Mouse (Mus musculus): ENCODE measurements around the gene Fars2. TPM values are rescaled to one million over a fixed set of nuclear protein-coding genes. Genes with fewer than 3 reads are reported as not detected.
"Not testable (repeated sequence)": the region's sequence is repeated elsewhere in the genome, so short reads cannot be mapped to it uniquely, and the experiment has no call there.

Gene Fars2
- total and polyA plus RNA-seq, 2 experiments from 2014 or later = 30.3 to 30.6 TPM

DNA sequence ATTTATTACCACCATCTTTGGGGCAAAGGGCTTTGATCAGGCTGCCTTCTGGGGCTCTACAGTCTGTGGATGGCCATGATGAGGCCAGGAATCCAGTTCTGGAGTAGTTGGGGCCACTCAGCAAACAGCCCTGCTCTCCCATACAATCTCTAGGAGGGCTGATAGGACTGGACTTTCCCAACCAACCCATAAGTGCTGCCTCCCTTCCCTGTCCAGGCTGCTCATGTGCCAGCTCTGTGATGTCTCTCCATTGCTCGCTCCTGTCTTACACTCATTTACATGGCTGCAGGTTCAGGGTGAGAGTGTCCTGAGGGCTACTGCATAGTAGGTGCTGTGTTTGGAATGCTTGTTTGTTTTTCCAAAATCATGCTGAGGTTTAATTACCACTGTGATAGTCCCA is 298.0 kb downstream of the Fars2 start:
- no peaks in the 10 kb centered on the region for H3K9me3 ChIP-seq (ENCODE audit: low read length)
- H3K4me1 ChIP-seq (ENCODE audit: insufficient read depth, low read length) = no peaks in the 10 kb centered on the region
- H3K36me3 ChIP-seq (ENCODE audit: insufficient read depth, low read length) = no peaks in the 10 kb centered on the region
- no peak overlapping the region for H3K4me2 ChIP-seq (ENCODE audit: low read depth, low read length, poor library complexity, severe bottlenecking)
- TF ChIP-seq CTCF (IDR thresholded peaks at IDR 0.05) = no peak
- no peak overlapping the region for H3K4me3 ChIP-seq (ENCODE audit: low read depth, low read length)
- no peak overlapping the region for H3K27ac ChIP-seq (ENCODE audit: low read depth, low read length)
- no peak overlapping the region for H3K9ac ChIP-seq (replicated peaks; ENCODE audit: low read length, poor library complexity, severe bottlenecking)
- no peak for DNase-seq (ENCODE audit: low spot score)
- no peaks in the 10 kb centered on the region for H3K27me3 ChIP-seq (ENCODE audit: insufficient read depth, low read length)
- WGBS = 86% methylated on average over 1 of the region's 1 CpGs
- ATAC-seq (ENCODE audit: low FRiP score) = no peak

- 70% methylated on average over 4 of the region's 4 CpGs for WGBS
These were observed 299.3 kb downstream of the Fars2 start for GRCm38 (mm10) chr13:36416546-36416945.

GRCm38 (mm10) chr13:36419357-36419756 is 302.1 kb downstream of the Fars2 start:
- Histone ChIP-seq H3K36me3 (ENCODE audit: insufficient read depth, low read length) (no peaks in the 10 kb centered on the region), H3K27ac (ENCODE audit: low read depth, low read length) (no peak overlapping the region), H3K27me3 (ENCODE audit: insufficient read depth, low read length) (no peaks in the 10 kb centered on the region), H3K9ac (replicated peaks; ENCODE audit: low read length, poor library complexity, severe bottlenecking) (no peak overlapping the region), H3K4me2 (ENCODE audit: low read depth, low read length, poor library complexity, severe bottlenecking) (no peak overlapping the region), H3K4me1 (ENCODE audit: insufficient read depth, low read length) (no peaks in the 10 kb centered on the region), H3K9me3 (ENCODE audit: low read length) (no peaks in the 10 kb centered on the region), H3K4me3 (ENCODE audit: low read depth, low read length) (no peak overlapping the region)
- ATAC-seq (ENCODE audit: low FRiP score) = no peak
- peak; percentile 20; the same call in 1 of the 2 replicates for TF ChIP-seq CTCF (IDR thresholded peaks at IDR 0.05)
- DNase-seq (ENCODE audit: low spot score) = no peak

More at GRCm38 (mm10) chr13:36416546-36416945, 299.3 kb downstream of the Fars2 start:
- DNase-seq (ENCODE audit: low spot score) = no peak
- no peaks in the 10 kb centered on the region for H3K36me3 ChIP-seq (ENCODE audit: insufficient read depth, low read length)
- no peak overlapping the region for H3K4me3 ChIP-seq (ENCODE audit: low read depth, low read length)
- TF ChIP-seq CTCF (IDR thresholded peaks at IDR 0.05) = no peak
- no peak for ATAC-seq (ENCODE audit: low FRiP score)
- H3K27me3 ChIP-seq (ENCODE audit: insufficient read depth, low read length) = no peaks in the 10 kb centered on the region
- H3K27ac ChIP-seq (ENCODE audit: low read depth, low read length) = no peak overlapping the region
- no peak overlapping the region for H3K9ac ChIP-seq (replicated peaks; ENCODE audit: low read length, poor library complexity, severe bottlenecking)
- H3K4me2 ChIP-seq (ENCODE audit: low read depth, low read length, poor library complexity, severe bottlenecking) = no peak overlapping the region
- H3K9me3 ChIP-seq (ENCODE audit: low read length) = no peaks in the 10 kb centered on the region
- H3K4me1 ChIP-seq (ENCODE audit: insufficient read depth, low read length) = no peaks in the 10 kb centered on the region

- Histone ChIP-seq H3K27ac (ENCODE audit: low read depth, low read length) (no peak overlapping the region), H3K36me3 (ENCODE audit: insufficient read depth, low read length) (no peaks in the 10 kb centered on the region), H3K9me3 (ENCODE audit: low read length) (no peaks in the 10 kb centered on the region), H3K4me1 (ENCODE audit: insufficient read depth, low read length) (no peaks in the 10 kb centered on the region), H3K4me2 (ENCODE audit: low read depth, low read length, poor library complexity, severe bottlenecking) (no peak overlapping the region), H3K27me3 (ENCODE audit: insufficient read depth, low read length) (no peaks in the 10 kb centered on the region), H3K9ac (replicated peaks; ENCODE audit: low read length, poor library complexity, severe bottlenecking) (no peak overlapping the region), H3K4me3 (ENCODE audit: low read depth, low read length) (no peak overlapping the region)
- no peak for DNase-seq (ENCODE audit: low spot score)
- 70% methylated on average over 3 of the region's 3 CpGs for WGBS
- ATAC-seq (ENCODE audit: low FRiP score) = no peak
- no peak for TF ChIP-seq CTCF (IDR thresholded peaks at IDR 0.05)
These were observed 305.2 kb downstream of the Fars2 start for GRCm38 (mm10) chr13:36422446-36422845.

GRCm38 (mm10) chr13:36425824-36426705 is 308.9 kb downstream of the Fars2 start:
- not testable (repeated sequence) for H3K4me3 ChIP-seq (ENCODE audit: low read depth, low read length); H3K27me3 ChIP-seq (ENCODE audit: insufficient read depth, low read length); ATAC-seq (ENCODE audit: low FRiP score); H3K4me2 ChIP-seq (ENCODE audit: low read depth, low read length, poor library complexity, severe bottlenecking); DNase-seq (ENCODE audit: low spot score); H3K9ac ChIP-seq (replicated peaks; ENCODE audit: low read length, poor library complexity, severe bottlenecking); H3K27ac ChIP-seq (ENCODE audit: low read depth, low read length); H3K4me1 ChIP-seq (ENCODE audit: insufficient read depth, low read length); H3K36me3 ChIP-seq (ENCODE audit: insufficient read depth, low read length); H3K9me3 ChIP-seq (ENCODE audit: low read length)
- WGBS = 90% methylated on average over 17 of the region's 17 CpGs

DNA sequence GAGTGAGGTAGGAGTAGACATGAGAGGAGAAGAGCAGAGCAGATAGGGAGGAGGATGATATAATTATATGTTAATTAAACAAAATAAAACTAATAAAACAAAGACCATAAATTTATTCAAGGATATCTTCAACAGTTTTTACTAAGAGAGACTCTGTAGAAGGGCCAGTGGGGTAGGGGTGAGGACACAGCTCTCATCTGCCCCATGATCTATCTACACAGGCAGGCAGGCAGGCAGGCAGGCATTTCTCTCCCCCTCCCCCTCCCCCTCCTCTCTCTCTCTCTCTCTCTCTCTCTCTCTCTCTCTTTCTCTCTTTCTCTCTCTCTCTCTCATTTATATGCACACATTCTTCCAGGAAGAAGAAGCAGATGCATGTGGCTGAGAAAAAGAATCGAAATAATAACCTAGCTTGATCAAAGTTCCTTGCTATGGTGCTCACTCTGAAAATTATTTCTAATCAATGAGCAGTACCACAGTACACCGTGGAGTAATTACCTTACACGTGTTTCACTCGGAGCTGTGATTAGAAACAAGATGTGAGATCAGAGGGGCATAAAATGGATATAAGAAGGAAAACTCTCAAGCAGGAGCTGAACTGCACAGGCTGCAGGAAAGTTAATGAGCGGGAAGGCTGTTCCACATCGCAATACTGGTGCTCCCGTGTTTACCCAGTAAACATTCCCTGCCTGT is 312.4 kb downstream of the Fars2 start:
- 61% methylated on average over 7 of the region's 7 CpGs for WGBS
- TF ChIP-seq CTCF (IDR thresholded peaks at IDR 0.05) = no peak
- H3K9me3 ChIP-seq (ENCODE audit: low read length) = no peaks in the 10 kb centered on the region
- ATAC-seq (ENCODE audit: low FRiP score) = no peak
- H3K27ac ChIP-seq (ENCODE audit: low read depth, low read length) = no peak overlapping the region
- no peak overlapping the region for H3K9ac ChIP-seq (replicated peaks; ENCODE audit: low read length, poor library complexity, severe bottlenecking)
- no peak for DNase-seq (ENCODE audit: low spot score)
- H3K27me3 ChIP-seq (ENCODE audit: insufficient read depth, low read length) = no peaks in the 10 kb centered on the region
- H3K4me2 ChIP-seq (ENCODE audit: low read depth, low read length, poor library complexity, severe bottlenecking) = no peak overlapping the region
- no peaks in the 10 kb centered on the region for H3K36me3 ChIP-seq (ENCODE audit: insufficient read depth, low read length)
- H3K4me3 ChIP-seq (ENCODE audit: low read depth, low read length) = no peak overlapping the region
- H3K4me1 ChIP-seq (ENCODE audit: insufficient read depth, low read length) = 0 out of 2 replicates have a peak, but pooled peaks cover 3% of the 10 kb centered on the region

All from midbrain, postnatal 0 days (tissue).